Mouse (Mus musculus) cerebellum, adult 18-20 months (tissue): ENCODE results near the gene Pskh1.
A peak's percentile ranks its signal among the peaks of the same experiment; 100 is the strongest.

Experiments
- DNase-seq, 2 experiments: peaks; one replicate each; pipeline ENCODE4 v3.0.0; 2021

Pskh1 gene

DNA sequence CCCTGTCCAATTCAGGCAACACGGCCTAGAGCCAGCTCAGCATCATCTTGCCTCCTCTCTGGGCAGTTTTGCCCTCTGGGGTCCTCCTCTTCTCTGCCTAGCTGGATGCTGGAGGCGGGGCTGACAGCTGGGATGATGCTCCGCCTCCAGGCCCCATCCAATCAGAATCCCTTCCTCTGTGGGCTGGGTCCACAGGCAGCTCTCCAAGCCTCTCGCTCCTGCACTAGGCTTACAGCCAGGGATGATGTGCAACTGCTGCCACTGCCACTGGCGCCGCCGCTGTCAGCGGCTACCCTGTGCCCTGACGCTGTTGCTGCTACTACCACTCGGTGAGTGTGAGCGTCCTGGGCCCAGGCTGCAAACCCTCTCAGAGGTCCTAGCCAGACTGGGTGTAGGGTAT is 6.9 kb upstream of the Pskh1 start, which contains the start of gene Nrn1l:
TSS of gene Nrn1l (plus strand) at position 229 of the 400 bp plus-strand sequence.
- peak; percentile 36 to 55 for DNase-seq

DNA sequence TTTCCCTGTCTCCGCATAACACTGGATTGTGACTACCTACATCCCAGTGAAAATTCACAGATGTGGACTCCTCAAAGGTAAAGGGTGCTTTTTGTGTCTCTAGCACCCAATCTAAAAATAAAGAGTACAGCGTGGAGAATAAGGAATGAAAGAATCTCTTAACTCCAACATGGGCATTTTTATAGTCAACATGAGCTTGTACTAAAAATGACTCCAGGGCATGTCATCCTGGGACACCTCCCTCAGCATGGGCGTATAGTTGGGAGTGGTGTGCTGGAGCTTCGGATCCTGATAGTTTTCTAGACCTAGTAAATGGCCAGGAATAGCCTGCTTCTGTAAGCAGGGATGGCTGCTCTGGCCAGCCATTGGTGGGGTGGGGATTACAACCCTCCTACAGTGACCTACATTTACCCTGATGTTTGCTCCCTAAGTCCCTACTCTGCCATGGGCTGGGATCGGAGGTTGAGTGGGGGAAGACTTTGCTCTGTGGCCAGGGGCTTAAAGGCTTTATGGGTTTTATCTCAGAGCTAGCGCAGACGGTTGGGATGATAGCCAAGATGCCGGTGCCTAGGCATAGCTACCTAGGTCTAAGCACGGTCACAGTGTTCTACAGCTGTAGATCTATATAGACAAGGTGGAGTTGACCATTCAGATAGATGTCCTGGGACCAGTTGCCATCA is 2.3 kb upstream of the Pskh1 start:
- DNase-seq = no peak

DNA sequence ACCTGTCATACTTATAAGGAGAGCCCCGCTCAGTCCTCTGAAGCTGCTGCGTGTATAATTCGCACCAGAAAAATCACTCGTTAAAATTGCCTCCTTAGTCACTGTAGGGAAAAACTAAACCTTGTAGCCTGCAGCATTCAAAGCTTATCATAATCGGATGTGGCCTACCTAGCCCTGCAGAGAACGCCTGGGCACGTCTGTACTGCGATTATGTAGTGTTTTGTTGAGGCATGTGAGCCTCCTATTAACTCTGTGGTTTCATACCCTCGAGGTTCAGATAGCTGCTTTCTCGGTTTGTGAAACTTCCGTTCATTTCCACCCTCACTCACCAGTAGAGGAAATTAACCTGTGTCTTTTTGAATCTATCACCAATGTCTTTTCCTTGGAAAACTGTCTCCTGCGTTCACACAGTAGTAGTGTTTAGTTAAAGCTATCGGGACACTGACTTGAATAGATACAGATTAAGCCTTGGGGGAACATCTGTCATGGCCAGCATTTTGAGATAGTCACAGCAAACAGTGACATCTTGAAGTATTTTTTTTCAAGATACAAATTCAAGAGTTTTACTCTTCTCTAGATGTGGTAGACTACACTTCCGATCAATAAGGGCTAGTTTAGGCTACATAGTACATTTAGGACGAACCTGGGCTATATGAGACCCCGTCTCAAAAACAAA is 838 bp downstream of the Pskh1 start:
- DNase-seq = no peak

DNA sequence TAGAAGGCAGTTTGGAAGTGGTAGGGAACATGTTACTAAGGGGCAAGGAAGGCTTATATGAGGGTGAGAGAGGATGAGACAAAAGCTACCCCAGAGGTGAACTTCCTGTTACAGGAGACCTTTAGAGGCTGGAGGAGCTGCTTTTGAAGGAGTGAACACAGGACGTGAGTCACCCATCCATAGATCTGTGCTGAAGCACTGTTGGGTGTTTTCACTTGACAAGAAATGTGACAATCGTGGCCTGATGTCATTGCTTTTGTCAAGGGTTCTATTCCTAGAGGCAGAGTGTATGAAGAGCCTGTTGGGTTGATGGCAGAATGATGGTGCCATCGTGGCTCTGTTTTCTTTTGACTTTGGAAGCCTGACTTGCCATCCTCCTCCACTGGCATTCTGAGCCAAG is 19.1 kb downstream of the Pskh1 start:
- DNase-seq = no peak

DNA sequence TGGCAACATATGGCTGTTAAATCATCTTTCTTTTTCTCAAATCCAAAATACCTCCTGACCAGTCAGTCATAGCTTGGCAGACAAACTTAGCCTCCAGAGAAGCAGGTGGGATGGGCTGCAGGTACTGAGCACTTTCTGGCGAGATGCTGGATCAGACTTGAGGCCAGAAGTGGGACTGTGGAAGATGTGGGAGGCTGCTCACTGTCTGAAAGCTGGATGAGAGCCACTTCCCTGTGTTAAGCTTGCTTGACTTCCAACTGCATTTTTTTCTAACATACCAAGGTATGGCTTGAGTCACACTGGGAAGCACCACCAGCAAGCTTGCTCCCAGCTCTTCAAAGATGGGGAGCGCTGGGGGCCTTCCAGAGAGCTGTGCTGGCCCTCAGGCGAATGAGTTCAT is 24.9 kb downstream of the Pskh1 start:
- no peak for DNase-seq

DNA sequence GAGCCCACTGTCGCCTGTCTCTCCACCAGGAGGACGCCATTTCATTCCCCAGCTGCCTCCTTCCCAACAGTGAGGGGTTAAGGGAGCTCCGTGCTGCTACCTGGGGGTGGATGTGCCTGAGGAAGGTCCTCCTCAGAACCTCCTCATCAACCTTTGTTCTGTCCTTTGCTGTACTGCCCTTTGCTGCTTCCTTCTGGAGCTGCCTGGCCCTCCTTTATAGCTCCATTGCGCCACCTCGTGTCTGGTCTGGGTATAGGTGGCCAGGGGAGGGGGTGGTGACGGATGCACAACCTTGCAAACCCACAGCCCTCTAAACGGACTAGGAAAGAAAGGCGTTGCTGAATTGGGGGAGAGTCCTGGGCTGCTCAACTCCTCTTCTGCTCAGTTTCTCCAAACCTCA is 30.4 kb downstream of the Pskh1 start:
- DNase-seq = peak; percentile 87 to 89

DNA sequence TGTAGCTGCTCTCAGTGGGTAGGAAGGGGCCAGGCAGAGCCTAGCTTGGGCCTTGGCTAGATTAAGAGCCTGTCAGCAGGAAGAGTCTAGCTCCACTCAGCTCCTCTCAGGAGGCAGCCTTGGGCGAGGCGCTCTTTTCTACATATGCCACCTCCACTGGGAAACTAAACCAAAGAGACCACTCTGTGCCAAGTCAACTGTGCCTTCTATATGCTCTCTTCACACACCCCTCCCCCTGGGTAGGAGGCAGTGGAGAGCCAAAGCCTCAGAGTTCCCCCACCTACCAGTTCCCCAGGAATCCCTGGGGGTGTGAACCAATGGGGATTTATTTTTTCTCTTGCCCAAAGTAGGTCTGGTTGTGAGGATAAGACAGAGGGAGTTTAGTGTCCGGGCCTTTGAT is 31.0 kb downstream of the Pskh1 start:
- DNase-seq = no peak

DNA sequence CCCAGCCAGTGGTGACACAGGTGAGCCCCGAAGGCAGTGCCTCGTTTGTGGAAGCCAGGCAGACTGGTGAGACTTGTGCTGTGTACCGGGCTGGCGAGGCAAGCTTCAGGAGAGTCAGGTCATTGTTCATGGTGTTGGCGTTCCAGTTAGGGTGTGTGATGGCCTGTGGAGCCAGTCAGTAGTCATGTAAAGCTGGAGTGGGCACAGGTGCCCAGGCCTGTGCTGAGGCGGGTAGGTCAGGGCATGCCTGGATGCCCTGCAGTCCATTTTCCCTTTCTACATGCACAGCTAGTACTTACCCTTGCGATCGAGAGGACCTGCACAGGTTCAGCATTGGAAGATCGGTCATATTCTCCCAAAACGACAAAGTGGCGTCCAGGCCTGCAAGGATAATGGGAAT is 32.3 kb downstream of the Pskh1 start:
- no peak for DNase-seq

DNA sequence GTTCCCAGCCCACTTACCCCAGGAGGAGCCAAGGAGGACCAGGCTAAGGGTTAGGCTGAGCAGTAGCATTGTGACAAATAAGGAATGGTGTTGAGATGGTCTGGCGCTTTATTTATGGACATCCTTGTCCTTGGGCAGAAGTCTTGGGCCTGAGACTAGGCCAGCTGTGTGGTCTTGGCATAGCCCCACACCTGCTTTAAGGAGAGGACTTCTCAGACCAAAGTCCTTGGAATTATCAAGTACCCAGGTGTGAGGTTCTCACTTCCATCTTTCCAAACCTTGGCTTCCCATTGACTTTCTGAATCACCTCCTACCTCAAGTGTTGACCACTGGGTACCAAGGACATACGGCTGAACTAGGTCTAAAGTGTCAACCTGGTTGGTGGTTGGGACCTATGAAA is 33.5 kb downstream of the Pskh1 start, which contains the start of gene Ctrl:
TSS of gene Ctrl (minus strand) at position 101 of the 400 bp plus-strand sequence.
- no peak for DNase-seq

DNA sequence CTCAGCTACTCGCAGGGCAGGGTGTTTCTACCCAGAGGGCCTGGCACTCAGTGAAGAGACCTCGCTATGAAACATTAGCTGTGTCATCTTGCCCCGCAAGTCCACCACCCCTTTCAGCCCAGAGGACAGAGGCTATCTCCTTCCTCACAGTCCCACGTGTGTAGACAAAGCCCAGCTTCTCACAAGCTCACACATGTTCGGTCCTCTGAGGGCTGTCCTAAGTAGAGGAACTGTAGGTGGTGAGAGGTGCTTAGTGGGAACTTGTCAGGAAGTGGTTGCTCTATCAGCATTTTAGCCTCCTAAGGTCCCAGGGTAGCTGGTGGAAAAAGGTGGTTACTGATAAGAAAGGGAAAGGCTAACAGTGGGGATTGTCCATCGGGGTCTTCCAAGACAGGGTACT is 34.9 kb downstream of the Pskh1 start:
- DNase-seq = no peak

DNA sequence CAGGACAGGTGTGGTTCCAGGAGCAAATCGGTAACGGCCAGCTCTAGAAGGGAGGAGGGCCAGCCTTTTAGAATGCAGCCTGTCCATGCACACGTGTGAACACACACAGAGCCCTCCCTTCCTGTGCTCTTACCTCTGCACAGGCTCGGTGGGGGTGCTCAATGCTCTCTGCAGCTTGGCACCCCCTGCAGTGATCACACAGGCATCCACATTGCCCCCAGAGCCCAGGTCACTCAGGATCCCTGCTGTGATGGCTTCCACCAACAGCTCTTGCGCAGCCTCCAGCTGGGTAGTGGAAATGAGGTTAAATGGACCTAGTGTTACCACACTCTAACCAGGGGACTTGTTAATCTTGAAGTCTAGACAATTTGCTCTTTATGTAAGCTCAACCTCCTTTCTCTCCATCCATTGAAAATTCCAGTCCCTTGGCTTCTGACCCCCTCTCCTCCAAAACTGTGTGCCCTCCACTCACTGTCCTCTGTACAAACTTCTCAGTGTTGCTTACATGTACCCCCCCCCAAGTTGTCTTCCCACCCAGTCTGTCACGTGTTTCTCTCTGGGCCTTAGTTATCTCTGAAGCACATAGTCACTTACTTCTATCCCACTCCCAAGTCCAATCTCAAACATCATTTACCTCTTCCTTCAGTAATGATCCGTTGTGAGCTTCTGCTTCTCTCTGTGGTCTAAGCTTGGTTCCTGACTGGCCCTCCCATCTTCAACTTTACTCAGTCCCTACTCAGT is 35.8 kb downstream of the Pskh1 start:
- no peak for DNase-seq

DNA sequence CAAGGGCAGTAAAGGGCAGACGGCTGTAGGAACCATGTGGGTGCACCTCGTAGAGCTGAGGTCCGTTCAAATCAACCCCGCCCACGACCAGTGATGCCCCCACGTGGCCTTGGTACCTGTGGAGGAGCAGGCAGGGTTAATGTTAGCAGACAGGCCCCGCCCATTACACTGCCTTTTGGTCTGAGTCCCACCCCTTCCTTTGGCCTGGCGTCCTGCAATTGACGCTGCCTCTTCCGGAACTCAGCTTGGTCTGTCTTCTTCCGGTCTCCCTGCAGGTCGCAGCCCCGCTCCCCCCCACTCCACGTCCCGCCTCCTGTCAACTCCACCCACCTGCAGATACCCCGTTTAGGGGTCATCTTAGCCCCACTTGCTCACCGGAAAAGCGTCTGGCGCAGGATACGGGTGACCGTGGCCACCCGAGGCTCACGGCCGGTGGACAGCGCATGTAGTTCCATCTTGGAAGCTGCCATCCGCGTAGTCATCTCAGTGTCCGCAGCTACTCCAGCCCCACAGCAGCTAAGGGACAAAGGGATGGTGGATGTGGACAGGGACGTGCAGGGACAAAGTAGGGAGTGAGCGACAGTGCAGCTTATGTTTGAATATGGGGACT is 36.7 kb downstream of the Pskh1 start:
- DNase-seq = peak; percentile 90 to 93

DNA sequence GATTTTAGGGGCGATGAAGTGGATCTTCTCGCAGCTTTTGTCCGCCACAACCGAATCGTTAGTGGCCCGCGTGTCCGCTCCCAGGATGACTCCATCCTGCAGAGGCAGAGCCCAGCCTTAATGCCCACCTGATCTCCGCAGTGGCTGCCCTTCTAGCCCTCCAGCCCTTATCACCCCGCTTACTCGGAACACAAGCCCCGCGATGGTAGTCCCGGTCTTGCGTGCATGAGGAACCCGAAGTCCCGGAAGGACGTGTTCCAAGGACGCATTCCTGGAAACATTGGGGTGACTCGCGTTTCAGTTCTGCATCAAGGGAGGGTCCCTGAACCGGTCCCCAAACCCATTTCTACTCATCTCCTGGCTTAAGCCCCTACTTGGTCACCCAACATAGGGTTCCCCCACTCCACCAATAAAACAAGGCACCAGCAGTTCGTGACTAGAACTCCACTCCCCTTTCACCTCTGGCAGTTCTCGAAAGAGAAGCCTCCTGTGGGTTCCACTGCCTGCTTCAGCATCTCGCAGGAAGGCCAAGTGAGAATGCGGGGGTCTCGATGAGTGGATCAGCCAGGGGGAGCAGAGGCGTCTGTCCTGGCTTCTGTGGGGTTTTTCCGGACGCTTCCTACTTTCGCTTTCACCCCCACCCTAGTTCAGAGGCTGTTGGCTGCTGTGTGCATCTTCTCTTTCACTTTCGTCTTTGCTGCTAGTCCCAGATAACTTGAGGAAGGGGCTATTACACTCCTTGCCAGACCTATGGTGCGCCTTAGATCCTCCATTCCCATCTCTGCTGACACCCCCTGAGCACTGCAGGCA is 37.5 kb downstream of the Pskh1 start:
- peak in 1 of 2 experiments; percentile 46 for DNase-seq

DNA sequence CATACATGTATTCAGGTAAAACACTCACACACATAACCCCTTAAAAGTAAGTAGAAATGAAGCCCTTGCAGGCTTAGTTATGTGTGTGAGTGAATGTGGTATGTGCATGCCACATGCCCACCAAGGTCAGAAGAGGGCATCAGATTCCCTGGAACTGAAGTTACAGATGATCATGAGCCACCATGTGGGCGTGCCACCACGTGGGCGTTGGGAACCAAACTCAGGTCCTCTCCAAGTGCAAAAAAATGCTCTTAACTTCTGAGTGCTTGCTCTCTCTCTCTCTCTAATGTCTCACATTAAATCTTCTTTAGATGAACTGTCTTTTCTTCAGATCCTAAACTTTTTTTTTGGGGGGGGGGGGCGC is 38.0 kb downstream of the Pskh1 start, which contains the start of gene Psmb10:
TSS of gene Psmb10 (minus strand) at position 139 of the 364 bp plus-strand sequence.
- no peak for DNase-seq

DNA sequence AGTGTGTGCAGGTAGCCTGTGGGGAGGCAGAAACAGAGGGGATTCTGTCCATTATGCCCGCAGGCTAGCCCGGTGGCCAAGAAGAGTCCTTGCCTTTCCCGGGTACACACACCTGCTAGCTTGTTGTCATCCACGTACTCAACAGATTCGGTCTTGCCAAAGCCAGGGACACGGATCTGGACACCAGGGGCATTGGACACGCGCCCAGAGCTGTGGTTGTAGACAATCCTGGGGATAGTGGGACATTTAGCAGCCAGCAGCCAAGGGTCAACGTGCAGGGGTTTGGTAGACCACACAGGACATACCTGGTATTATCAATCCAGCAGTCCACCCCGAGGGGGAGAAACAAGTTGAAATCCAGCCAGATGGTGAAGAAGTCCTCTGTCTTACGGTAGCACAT is 41.8 kb downstream of the Pskh1 start:
- DNase-seq = no peak

DNA sequence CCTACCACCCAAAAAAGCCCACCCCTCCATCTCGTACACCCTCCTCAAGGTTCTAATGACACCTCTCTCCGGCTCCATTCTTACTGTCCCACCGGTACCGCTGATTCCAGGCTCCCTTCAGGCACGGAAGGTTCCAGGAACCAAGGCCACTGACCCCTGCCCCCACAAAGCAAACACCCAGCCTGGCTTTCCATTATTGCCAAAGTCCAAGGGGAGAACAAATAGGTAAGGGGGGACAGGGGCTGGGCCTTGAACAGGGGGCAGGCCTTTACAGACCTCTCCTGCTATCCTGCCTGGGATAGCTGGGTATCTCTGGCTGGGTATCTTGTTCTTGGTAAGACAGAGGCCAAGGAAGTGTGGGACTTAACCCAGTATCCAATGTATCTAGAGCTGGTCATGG is 42.3 kb downstream of the Pskh1 start:
- no peak for DNase-seq

DNA sequence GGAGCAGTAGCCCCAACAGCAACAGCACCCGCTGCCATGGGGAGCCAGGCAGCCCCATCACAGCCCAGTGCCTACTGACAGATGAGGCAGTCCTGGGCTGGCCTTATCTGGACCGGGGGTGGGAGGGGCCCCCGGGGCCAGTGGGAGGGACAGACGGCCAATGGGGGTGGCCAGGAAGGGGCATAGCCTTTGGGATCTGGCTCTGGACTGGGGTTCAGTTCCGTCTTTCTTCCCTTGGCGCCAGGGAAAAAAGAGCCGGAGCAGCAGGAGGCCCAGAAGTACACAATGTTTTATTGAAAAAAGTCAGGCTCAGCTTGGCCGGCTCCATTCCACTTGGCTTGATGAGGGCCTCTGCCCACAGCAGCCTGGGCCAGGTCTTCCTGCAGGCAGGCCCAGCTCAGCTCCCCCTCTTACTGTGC is 43.1 kb downstream of the Pskh1 start, which contains the start of gene Lcat:
TSS of gene Lcat (minus strand) at position 62 of the 419 bp plus-strand sequence.
- peak in 1 of 2 experiments; percentile 24 for DNase-seq

DNA sequence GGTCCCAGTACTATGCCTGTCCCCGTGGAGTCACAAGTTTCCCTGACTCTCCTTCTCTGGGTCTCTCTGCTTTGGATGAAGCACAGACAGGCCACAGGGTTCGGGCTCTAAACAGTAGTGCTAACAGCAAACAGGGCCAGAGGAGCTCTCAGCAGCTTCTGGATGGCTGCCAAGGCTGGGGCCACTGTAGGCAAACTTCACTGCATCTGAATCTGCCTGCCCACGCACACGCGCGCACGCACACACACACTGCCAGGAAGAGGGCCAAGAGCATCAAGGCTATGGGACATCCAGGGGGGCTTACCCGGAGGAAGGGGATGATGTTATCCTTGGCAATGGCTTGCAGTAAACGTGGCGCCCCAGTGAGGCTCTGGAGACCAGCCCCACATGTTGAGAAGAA is 49.1 kb downstream of the Pskh1 start:
- DNase-seq = peak in 1 of 2 experiments; percentile 35

DNA sequence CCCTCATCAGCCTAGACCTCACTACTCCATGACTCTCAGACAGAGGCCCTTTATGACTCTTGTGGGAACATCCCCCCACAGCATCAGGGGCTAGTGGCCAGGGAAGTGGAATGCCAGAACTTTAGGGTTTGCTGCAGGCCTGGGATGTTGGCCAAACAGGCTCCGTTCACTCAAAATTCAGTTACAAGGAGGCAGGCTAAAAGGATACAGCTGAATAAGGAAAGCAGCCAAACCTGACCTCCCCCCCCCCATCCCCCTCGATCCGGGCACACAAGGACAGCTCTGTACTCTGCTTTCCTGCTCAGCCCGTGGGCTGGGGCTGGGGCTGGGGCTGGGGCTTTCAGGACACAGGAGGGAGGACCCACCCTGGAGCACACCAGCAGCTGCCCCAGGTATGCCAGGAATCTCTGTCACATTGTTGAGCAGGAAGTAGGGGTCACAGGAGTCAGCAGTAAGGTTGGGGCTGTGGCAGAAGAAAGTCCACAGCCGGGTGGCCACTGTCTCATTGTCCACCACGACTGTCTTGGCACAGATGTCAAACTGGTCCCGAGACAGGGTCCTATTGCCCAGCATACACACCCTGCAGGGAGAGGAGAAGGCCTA is 50.9 kb downstream of the Pskh1 start:
- DNase-seq = peak in 1 of 2 experiments; percentile 34

DNA sequence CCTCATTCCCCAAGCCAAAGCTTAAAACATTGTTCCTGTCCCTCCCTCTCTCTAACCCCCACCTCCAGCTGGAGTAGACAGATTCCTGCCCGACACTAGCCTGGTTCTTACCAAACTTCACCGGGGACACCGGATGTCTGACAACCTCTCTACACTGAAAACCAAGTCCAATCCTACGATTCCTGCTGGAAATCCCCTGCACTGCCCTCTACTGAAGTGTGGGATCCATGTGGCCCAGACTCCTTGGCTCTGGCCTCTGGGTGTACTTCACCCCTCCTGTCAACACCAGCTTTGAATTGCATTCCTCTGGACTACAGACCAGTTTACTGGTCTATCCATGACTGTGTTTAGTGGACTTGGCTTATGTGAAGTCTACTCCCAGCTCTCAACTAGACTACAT is 56.3 kb downstream of the Pskh1 start:
- no peak for DNase-seq

DNA sequence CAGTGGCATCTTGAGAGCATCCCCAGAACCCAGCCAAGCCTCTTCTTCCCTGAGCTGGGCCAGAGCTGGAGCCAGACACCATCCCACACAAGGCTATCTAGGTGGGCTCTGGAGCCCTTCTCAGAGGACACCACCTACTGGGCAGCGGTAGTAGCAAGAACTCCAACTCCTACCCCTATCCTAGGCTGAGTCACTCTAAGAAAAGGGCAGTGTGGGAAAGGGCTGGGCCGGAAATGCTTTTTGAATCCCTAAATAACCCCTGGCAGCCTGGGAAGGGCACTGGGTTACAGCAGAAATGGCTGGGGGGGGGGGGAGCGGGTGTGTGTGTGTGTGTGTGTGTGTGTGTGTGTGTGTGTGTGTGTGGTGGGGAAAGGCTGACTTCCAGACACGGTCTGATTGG is 57.6 kb downstream of the Pskh1 start:
- no peak for DNase-seq

DNA sequence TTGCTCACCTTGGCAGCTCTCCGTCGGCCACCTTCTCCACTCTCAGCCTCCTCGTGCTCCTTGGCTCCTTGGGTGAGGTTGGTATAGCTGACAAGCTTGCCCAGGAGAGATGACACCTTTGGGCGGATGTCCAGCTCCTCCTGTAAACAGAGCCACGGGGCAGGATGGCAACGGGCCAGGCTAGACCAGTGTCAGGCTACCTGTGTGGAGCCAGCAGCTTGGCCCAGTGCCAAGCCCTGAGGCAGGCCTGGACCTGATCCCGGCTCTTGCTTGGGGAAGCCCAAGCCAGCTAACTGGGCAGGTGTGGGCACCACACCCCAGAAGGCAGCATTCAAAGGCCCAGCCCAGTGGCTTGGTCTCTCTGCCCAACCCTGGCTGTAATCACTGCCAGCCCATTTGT is 59.1 kb downstream of the Pskh1 start:
- DNase-seq = peak; percentile 75 to 79
